Mouse (Mus musculus) liver, embryonic 16.5 days (tissue): ENCODE results near the gene Dhrs4. TPM values are rescaled to one million over a fixed set of nuclear protein-coding genes. Genes with fewer than 3 reads are reported as not detected.

ENCODE experiments used
- ATAC-seq: fragments of 200-750 bp; cut with Nextera tagmentation; 2 replicates; pipeline ENCODE4 v1.8.0; 2017; ENCODE audit warnings: low read depth, mild to moderate bottlenecking, moderate number of reproducible peaks, moderate library complexity
- H3K27ac ChIP-seq: fragments of 300-500 bp; sonication (generic); 2 replicates; pipeline ENCODE4 v1.5.1; 2014; ENCODE audit warnings: mild to moderate bottlenecking, low read length
- H3K27me3 ChIP-seq: fragments of 300-500 bp; sonication (generic); 2 replicates; pipeline ENCODE4 v1.6.1; 2014; ENCODE audit warnings: low read depth, low read length, mixed read lengths; ENCODE audit not compliant: control insufficient read depth, insufficient read depth
- H3K36me3 ChIP-seq: fragments of 300-500 bp; sonication (generic); 2 replicates; pipeline ENCODE4 v1.6.1; 2014; ENCODE audit warnings: mild to moderate bottlenecking; ENCODE audit not compliant: control insufficient read depth, insufficient read depth
- H3K4me1 ChIP-seq: fragments of 300-500 bp; sonication (generic); 2 replicates; pipeline ENCODE4 v1.6.1; 2014; ENCODE audit warnings: low read depth, low read length, mixed read lengths; ENCODE audit not compliant: control insufficient read depth
- H3K4me2 ChIP-seq: fragments of 300-500 bp; sonication (generic); 2 replicates; pipeline ENCODE4 v1.6.1; 2014; ENCODE audit warnings: low read depth, low read length, mixed read lengths
- H3K4me3 ChIP-seq: fragments of 300-500 bp; sonication (generic); 2 replicates; pipeline ENCODE4 v1.5.1; 2014; ENCODE audit warnings: low read depth, mild to moderate bottlenecking, low read length
- H3K9ac ChIP-seq: fragments of 300-500 bp; sonication (generic); 2 replicates; pipeline ENCODE4 v1.6.1; 2014; ENCODE audit warnings: low read depth, low read length
- H3K9me3 ChIP-seq: fragments of 300-500 bp; sonication (generic); replicated peaks from 2 replicates; pipeline ENCODE4 v1.6.1; 2016; ENCODE audit warnings: low read length; ENCODE audit not compliant: control insufficient read depth
- WGBS: fragments of 180-500 bp; shearing (Covaris S2); extraction: QIAGEN DNeasy Blood & Tissue Kit; methylation state at CpG from one replicate; pipeline ENCODE4 v1.1.7; 2014; ENCODE audit not compliant: insufficient replicate concordance; 5-methylcytosine and 5-hydroxymethylcytosine counted together
- polyA plus RNA-seq: library from polyadenylated mRNA; unstranded; fragments of >200 nt; fragmentation: Nextera tagmentation; extraction: Ambion mirVana; gene quantifications from 2 replicates; pipeline ENCODE4 v1.2.1, GENCODE M21; 2015

Dhrs4 gene
- polyA plus RNA-seq, 1 experiment from 2014 or later = 88.8 TPM

- H3K4me3 ChIP-seq = no peak overlapping the region
- peaks cover 15% of the 10 kb centered on the region for H3K4me1 ChIP-seq
- H3K27me3 ChIP-seq = no peaks in the 10 kb centered on the region
- 54% methylated on average over 6 of the region's 6 CpGs for WGBS
- H3K4me2 ChIP-seq = no peak overlapping the region
- no peak overlapping the region for H3K9ac ChIP-seq
- H3K36me3 ChIP-seq = no peaks in the 10 kb centered on the region
- no peaks in the 10 kb centered on the region for H3K9me3 ChIP-seq
- H3K27ac ChIP-seq = no peak overlapping the region
- ATAC-seq = no peak
Observed at GRCm38 (mm10) chr14:55536116-55536745, 57.7 kb downstream of the Dhrs4 start.

Other genes starting within 250 kb of the Dhrs4 start
- 0.28 and 0.46 TPM in 2 replicates for gene Carmil3, start 11.9 kb downstream of the Dhrs4 start, polyA plus RNA-seq
- not detected in 2 replicates for gene Cpne6, start 31.7 kb downstream of the Dhrs4 start, polyA plus RNA-seq
- not detected in 2 replicates for gene Nrl, start 46.2 kb downstream of the Dhrs4 start, polyA plus RNA-seq
- 41.2 and 42.5 TPM in 2 replicates for gene Pck2, start 61.5 kb downstream of the Dhrs4 start, polyA plus RNA-seq
- gene Dcaf11, start 81.2 kb downstream of the Dhrs4 start, polyA plus RNA-seq = 62.0 and 64.7 TPM in 2 replicates
- 2.0 and 3.2 TPM in 2 replicates for gene A730061H03Rik, start 81.6 kb downstream of the Dhrs4 start, polyA plus RNA-seq
- gene Fitm1, start 96.9 kb downstream of the Dhrs4 start, polyA plus RNA-seq = 0.74 and 2.0 TPM in 2 replicates
- gene Psme1, start 99.4 kb downstream of the Dhrs4 start, polyA plus RNA-seq = 114 TPM in 2 replicates
- 22.5 and 25.8 TPM in 2 replicates for gene Emc9, start 106.5 kb downstream of the Dhrs4 start, polyA plus RNA-seq
- 177 and 181 TPM in 2 replicates for gene Psme2, start 112.4 kb downstream of the Dhrs4 start, polyA plus RNA-seq
- gene Rnf31, start 113.0 kb downstream of the Dhrs4 start, polyA plus RNA-seq = 9.5 and 9.7 TPM in 2 replicates
- 15.9 and 17.2 TPM in 2 replicates for gene Irf9, start 124.8 kb downstream of the Dhrs4 start, polyA plus RNA-seq
- 2.9 and 3.1 TPM in 2 replicates for gene Rec8, start 139.3 kb downstream of the Dhrs4 start, polyA plus RNA-seq
- gene Ipo4, start 157.2 kb downstream of the Dhrs4 start, polyA plus RNA-seq = 23.4 and 24.6 TPM in 2 replicates
- gene Gm49378, start 159.1 kb downstream of the Dhrs4 start, polyA plus RNA-seq = 0.71 and 1.0 TPM in 2 replicates
- 46.8 and 49.6 TPM in 2 replicates for gene Tm9sf1, start 165.0 kb downstream of the Dhrs4 start, polyA plus RNA-seq
- 0.15 and 0.16 TPM in 2 replicates for gene Tssk4, start 171.4 kb downstream of the Dhrs4 start, polyA plus RNA-seq
- gene Mdp1, start 181.8 kb downstream of the Dhrs4 start, polyA plus RNA-seq = 14.1 and 16.8 TPM in 2 replicates
- 20.9 and 22.8 TPM in 2 replicates for gene Gmpr2, start 193.2 kb downstream of the Dhrs4 start, polyA plus RNA-seq
- gene Nedd8, start 193.4 kb downstream of the Dhrs4 start, polyA plus RNA-seq = 212 and 230 TPM in 2 replicates
- gene Tinf2, start 203.1 kb downstream of the Dhrs4 start, polyA plus RNA-seq = 17.8 and 20.1 TPM in 2 replicates
- 2.8 and 3.1 TPM in 2 replicates for gene Tgm1, start 235.2 kb downstream of the Dhrs4 start, polyA plus RNA-seq
- 11.3 and 12.4 TPM in 2 replicates for gene Rabggta, start 243.5 kb downstream of the Dhrs4 start, polyA plus RNA-seq